ENCODE assay signal across 21 mouse cellular contexts in the genomic region with DNA sequence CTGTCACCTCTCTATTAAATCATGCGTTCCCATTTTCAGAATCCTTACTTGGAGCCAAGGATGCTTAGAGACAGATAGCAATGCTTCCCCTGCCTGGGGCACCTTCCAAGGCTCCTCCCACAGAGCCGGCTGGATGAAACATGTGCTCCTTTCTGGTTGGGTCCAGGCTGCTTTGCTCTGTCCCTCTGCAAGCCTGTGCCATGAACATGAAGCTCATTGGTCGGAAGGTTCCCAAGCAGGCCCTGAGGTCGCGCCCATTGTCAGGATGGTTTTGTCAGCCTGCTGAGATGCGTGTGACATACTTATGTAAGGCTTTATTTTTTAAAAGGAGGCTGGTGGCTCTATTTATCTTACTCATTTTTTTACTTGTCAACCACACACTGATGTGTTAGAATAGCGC. TPM values are rescaled to one million over a fixed set of nuclear protein-coding genes. Genes with fewer than 3 reads are reported as not detected.
A peak's percentile ranks its signal among the peaks of the same experiment; 100 is the strongest.
DNase-seq lines count a peak whose midpoint lies in the region; ATAC-seq and TF ChIP-seq lines count a peak whose summit lies in the region.
"Had no signal": no experiment of that assay in that cellular context is flagged by ENCODE, and none has a peak within 500 bp of the region (broad histone marks: within the 10 kb centered on the region; RNA-seq: fewer than 3 reads in every experiment).

No protein-coding gene starts in this region.

- no peaks in the 10 kb centered on the region for H3K9me3 ChIP-seq in hindbrain, postnatal 0 days (ENCODE audit: low read length)
- H3K9me3 ChIP-seq in hindbrain, embryonic 11.5 days (ENCODE audit: control insufficient read depth, low read length) = no peaks in the 10 kb centered on the region
- no peaks in the 10 kb centered on the region for H3K9me3 ChIP-seq in midbrain, postnatal 0 days (ENCODE audit: low read length)
- H3K9me3 ChIP-seq in midbrain, embryonic 11.5 days (ENCODE audit: control insufficient read depth, low read length) = no peaks in the 10 kb centered on the region
- no peaks in the 10 kb centered on the region for H3K9me3 ChIP-seq in intestine, embryonic 16.5 days (ENCODE audit: control insufficient read depth, low read length)
- H3K9me3 ChIP-seq: hindbrain, embryonic 15.5 days; limb, embryonic 10.5 days; liver, embryonic 13.5 days had no signal

- H3K4me3 ChIP-seq in hindbrain, postnatal 0 days (ENCODE audit: low read length) = no peak overlapping the region
- no peak overlapping the region for H3K4me3 ChIP-seq in hindbrain, embryonic 11.5 days (ENCODE audit: low read depth, low read length)
- no peak overlapping the region for H3K4me3 ChIP-seq in midbrain, postnatal 0 days (ENCODE audit: low read depth, low read length)
- H3K4me3 ChIP-seq in midbrain, embryonic 11.5 days (ENCODE audit: low read depth, low read length) = no peak overlapping the region
- H3K4me3 ChIP-seq in intestine, embryonic 16.5 days (ENCODE audit: low read length) = no peak overlapping the region
- H3K4me3 ChIP-seq: erythroblast, embryonic 14.5 days; heart, adult 2 months; hindbrain, embryonic 15.5 days; limb, embryonic 10.5 days; liver, embryonic 13.5 days; megakaryocyte, embryonic 14.5 days; myocyte had no signal

- TF ChIP-seq CTCF in hindbrain, postnatal 0 days (IDR thresholded peaks at IDR 0.05; ENCODE audit: low read depth) = no peak
- TF ChIP-seq CTCF in midbrain, postnatal 0 days (IDR thresholded peaks at IDR 0.05) = no peak

- H3K36me3 ChIP-seq in hindbrain, postnatal 0 days (ENCODE audit: insufficient read depth, low read length) = no peaks in the 10 kb centered on the region
- H3K36me3 ChIP-seq in hindbrain, embryonic 11.5 days (ENCODE audit: control insufficient read depth, insufficient read depth, low read length) = no peaks in the 10 kb centered on the region
- no peaks in the 10 kb centered on the region for H3K36me3 ChIP-seq in midbrain, postnatal 0 days (ENCODE audit: insufficient read depth, low read length)
- H3K36me3 ChIP-seq in midbrain, embryonic 11.5 days (ENCODE audit: control insufficient read depth, insufficient read depth, low read length) = no peaks in the 10 kb centered on the region
- H3K36me3 ChIP-seq in intestine, embryonic 16.5 days (ENCODE audit: control insufficient read depth, insufficient read depth, low read length) = no peaks in the 10 kb centered on the region
- H3K36me3 ChIP-seq: hindbrain, embryonic 15.5 days; limb, embryonic 10.5 days; liver, embryonic 13.5 days had no signal

- H3K4me1 ChIP-seq in hindbrain, postnatal 0 days (ENCODE audit: insufficient read depth, low read length) = peaks cover 5% of the 10 kb centered on the region; the same call in 1 of the 2 replicates
- no peaks in the 10 kb centered on the region for H3K4me1 ChIP-seq in hindbrain, embryonic 11.5 days (replicated peaks; ENCODE audit: control insufficient read depth, insufficient read depth, low read length)
- H3K4me1 ChIP-seq in midbrain, postnatal 0 days (ENCODE audit: insufficient read depth, low read length) = peaks cover 5% of the 10 kb centered on the region; the same call in 1 of the 2 replicates
- H3K4me1 ChIP-seq in midbrain, embryonic 11.5 days (ENCODE audit: control insufficient read depth, insufficient read depth, low read length) = no peaks in the 10 kb centered on the region; the same call in 1 of the 2 replicates
- no peaks in the 10 kb centered on the region for H3K4me1 ChIP-seq in intestine, embryonic 16.5 days (ENCODE audit: control insufficient read depth, insufficient read depth, low read length)
- H3K4me1 ChIP-seq: liver, embryonic 13.5 days had no signal

- no peak overlapping the region for H3K9ac ChIP-seq in hindbrain, postnatal 0 days (replicated peaks; ENCODE audit: low read length)
- H3K9ac ChIP-seq in hindbrain, embryonic 11.5 days (ENCODE audit: low read depth, low read length) = no peak overlapping the region
- H3K9ac ChIP-seq in midbrain, postnatal 0 days (replicated peaks; ENCODE audit: low read length, poor library complexity, severe bottlenecking) = no peak overlapping the region
- H3K9ac ChIP-seq in midbrain, embryonic 11.5 days (ENCODE audit: low read length) = no peak overlapping the region
- H3K9ac ChIP-seq in intestine, embryonic 16.5 days (ENCODE audit: low read depth, low read length) = no peak overlapping the region
- H3K9ac ChIP-seq: hindbrain, embryonic 15.5 days; liver, embryonic 13.5 days had no signal

- WGBS in hindbrain, postnatal 0 days = 54% methylated on average over 7 of the region's 7 CpGs
- 62% methylated on average over 7 of the region's 7 CpGs for WGBS in hindbrain, embryonic 11.5 days
- 56% methylated on average over 7 of the region's 7 CpGs for WGBS in midbrain, postnatal 0 days
- 73% methylated on average over 7 of the region's 7 CpGs for WGBS in midbrain, embryonic 11.5 days
- 66% methylated on average over 7 of the region's 7 CpGs for WGBS in intestine, embryonic 16.5 days

- no peaks in the 10 kb centered on the region for H3K27me3 ChIP-seq in hindbrain, postnatal 0 days (ENCODE audit: insufficient read depth, low read length)
- H3K27me3 ChIP-seq in hindbrain, embryonic 11.5 days (ENCODE audit: control insufficient read depth, insufficient read depth, low read length) = no peaks in the 10 kb centered on the region
- H3K27me3 ChIP-seq in midbrain, postnatal 0 days (ENCODE audit: insufficient read depth, low read length) = no peaks in the 10 kb centered on the region
- H3K27me3 ChIP-seq in midbrain, embryonic 11.5 days (ENCODE audit: control insufficient read depth, insufficient read depth, low read length) = no peaks in the 10 kb centered on the region
- H3K27me3 ChIP-seq in intestine, embryonic 16.5 days (replicated peaks; ENCODE audit: control insufficient read depth, insufficient read depth, low read length) = no peaks in the 10 kb centered on the region
- H3K27me3 ChIP-seq: hindbrain, embryonic 15.5 days; liver, embryonic 13.5 days had no signal

- H3K4me2 ChIP-seq in hindbrain, postnatal 0 days (ENCODE audit: low read depth, low read length) = no peak overlapping the region
- H3K4me2 ChIP-seq in hindbrain, embryonic 11.5 days (replicated peaks; ENCODE audit: low read depth, low read length) = no peak overlapping the region
- H3K4me2 ChIP-seq in midbrain, postnatal 0 days (ENCODE audit: low read depth, low read length, poor library complexity, severe bottlenecking) = no peak overlapping the region
- no peak overlapping the region for H3K4me2 ChIP-seq in midbrain, embryonic 11.5 days
- H3K4me2 ChIP-seq in intestine, embryonic 16.5 days (ENCODE audit: low read depth, low read length) = no peak overlapping the region
- H3K4me2 ChIP-seq: hindbrain, embryonic 15.5 days; liver, embryonic 13.5 days had no signal

- ATAC-seq in hindbrain, postnatal 0 days = peak; percentile 60; the same call in 1 of the 2 replicates
- no peak for ATAC-seq in hindbrain, embryonic 11.5 days (ENCODE audit: low FRiP score)
- no peak for ATAC-seq in midbrain, postnatal 0 days (ENCODE audit: low FRiP score)
- ATAC-seq in midbrain, embryonic 11.5 days (ENCODE audit: low FRiP score) = no peak
- ATAC-seq in frontal cortex, adult (ENCODE audit: low TSS enrichment) = peak; percentile 88
- no peak for ATAC-seq in intestine, embryonic 16.5 days

- H3K27ac ChIP-seq in hindbrain, postnatal 0 days = no peak overlapping the region
- H3K27ac ChIP-seq in hindbrain, embryonic 11.5 days (ENCODE audit: low read depth, low read length) = no peak overlapping the region
- no peak overlapping the region for H3K27ac ChIP-seq in midbrain, postnatal 0 days (ENCODE audit: low read depth, low read length)
- no peak overlapping the region for H3K27ac ChIP-seq in midbrain, embryonic 11.5 days (ENCODE audit: low read depth, low read length)
- no peak overlapping the region for H3K27ac ChIP-seq in intestine, embryonic 16.5 days (ENCODE audit: low read length)
- H3K27ac ChIP-seq: heart, adult 2 months; hindbrain, embryonic 15.5 days; limb, embryonic 10.5 days; liver, embryonic 13.5 days had no signal

- DNase-seq in hindbrain, postnatal 0 days (ENCODE audit: low spot score) = peak; percentile 7
- DNase-seq in hindbrain, embryonic 11.5 days (ENCODE audit: low spot score) = no peak
- DNase-seq in midbrain, postnatal 0 days (ENCODE audit: low spot score) = peak; percentile 9
- no peak for DNase-seq in midbrain, embryonic 11.5 days (ENCODE audit: low spot score, missing footprints)
- peak; percentile 31 for DNase-seq in right cerebral cortex, postnatal 14 days
- no peak for DNase-seq in gastrocnemius, adult 8-10 months (ENCODE audit: low spot score in 2 of 2)
- DNase-seq: adrenal gland, postnatal 14 days; cerebellum, postnatal 14 days; heart, adult 2 months; kidney, postnatal 4 days; liver, embryonic 13.5 days; thymus, postnatal 36 days had no signal

RNA-seq across cellular contexts. Expression of gene Lrrc66, which starts 55.6 kb away (rescaled TPM):
- total RNA-seq in hindbrain, postnatal 0 days (2014; rRNA removed) = not detected in 2 replicates
- polyA plus RNA-seq in hindbrain, postnatal 0 days (2015; fragmentation: Nextera tagmentation; extraction: Ambion mirVana) = not detected in 2 replicates
- 0.15 TPM in 1 of 2 replicates, not detected in the other for polyA plus RNA-seq in hindbrain, embryonic 11.5 days (2014; fragmentation: Nextera tagmentation; extraction: Ambion mirVana)
- not detected in 2 replicates for total RNA-seq in midbrain, postnatal 0 days (2014; rRNA removed)
- polyA plus RNA-seq in midbrain, postnatal 0 days (2015; fragmentation: Nextera tagmentation; extraction: Ambion mirVana) = not detected in 2 replicates
- polyA plus RNA-seq in midbrain, embryonic 11.5 days (2014; fragmentation: Nextera tagmentation; extraction: Ambion mirVana) = 0.04 TPM in 1 of 2 replicates, not detected in the other
- 7.2 and 10.3 TPM in 2 replicates for polyA plus RNA-seq in intestine, embryonic 16.5 days (2015; fragmentation: Nextera tagmentation; extraction: Ambion mirVana)
- total RNA-seq in gastrocnemius, adult 8-10 months (2022) = not detected
- total RNA-seq: adrenal gland, postnatal 14 days; heart, adult 2 months had no signal
- polyA plus RNA-seq: erythroblast, embryonic 14.5 days; hindbrain, embryonic 15.5 days; lung, embryonic 16.5 days; myocyte; spleen, adult 2 months had no signal

Comparison
In these comparisons a context has a peak if more than half of its experiments do, and no peak if none do; other contexts are left out.
1. ATAC-seq: peak in hindbrain, postnatal 0 days (single experiment) and frontal cortex, adult (single experiment); none in hindbrain, embryonic 11.5 days (single experiment), midbrain, postnatal 0 days (single experiment), midbrain, embryonic 11.5 days (single experiment) and intestine, embryonic 16.5 days (single experiment).
2. DNase-seq: peak in hindbrain, postnatal 0 days (single experiment), midbrain, postnatal 0 days (single experiment) and right cerebral cortex, postnatal 14 days (single experiment); none in hindbrain, embryonic 11.5 days (single experiment), midbrain, embryonic 11.5 days (single experiment) and gastrocnemius, adult 8-10 months (0 of 2).